Mouse (Mus musculus): Measurements from ENCODE around the gene Carnmt1. TPM values are rescaled to one million over a fixed set of nuclear protein-coding genes. Genes with fewer than 3 reads are reported as not detected.

Carnmt1 gene
- polyA plus RNA-seq, 1 experiment: 5.4 TPM

DNA sequence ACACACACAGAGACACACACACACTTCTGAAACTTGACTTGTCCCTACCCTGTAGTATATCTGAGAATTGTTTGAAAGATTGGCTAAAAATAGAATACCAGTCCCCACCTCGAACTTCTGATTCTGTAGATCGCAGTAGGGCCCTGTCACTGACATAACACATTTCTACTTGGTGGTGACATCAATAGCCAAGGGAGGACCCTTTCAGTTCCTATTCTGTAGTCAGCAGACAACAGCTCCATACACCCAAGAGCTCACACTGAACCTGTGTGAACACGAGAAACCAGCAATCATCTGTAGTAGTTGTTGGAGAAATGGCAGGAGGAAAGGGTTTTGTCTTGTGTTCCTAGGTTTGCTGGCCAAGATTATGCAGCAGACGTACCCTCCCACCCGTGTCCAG is 15.6 kb upstream of the Carnmt1 start:
- TF ChIP-seq MYOG (IDR thresholded peaks at IDR 0.05; ENCODE audit: control insufficient read depth, extremely low read depth, insufficient read length) (no peak), USF1 (IDR thresholded peaks at IDR 0.05; ENCODE audit: low read depth) (no peak), CEBPB (IDR thresholded peaks at IDR 0.05; ENCODE audit: low read depth) (no peak), CTCF (IDR thresholded peaks at IDR 0.05; ENCODE audit: control insufficient read depth, insufficient read depth, insufficient read length) (no peak), MAX (IDR thresholded peaks at IDR 0.05) (no peak), MYOD1 (IDR thresholded peaks at IDR 0.05; ENCODE audit: control insufficient read depth, insufficient read length, low read depth) (no peak), FOSL1 (IDR thresholded peaks at IDR 0.05; ENCODE audit: insufficient read depth, low read length, poor library complexity, severe bottlenecking) (no peak)
- Histone ChIP-seq H3K79me3 (ENCODE audit: low read depth) (no peaks in the 10 kb centered on the region), H3K4me3 (ENCODE audit: insufficient read depth, poor library complexity, severe bottlenecking) (no peak overlapping the region), H3K79me2 (ENCODE audit: control insufficient read depth, insufficient read depth) (no peaks in the 10 kb centered on the region), H3ac (ENCODE audit: control insufficient read depth, insufficient read length, low read depth) (no peak overlapping the region), H3K27me3 (ENCODE audit: control insufficient read depth, insufficient read depth, insufficient read length) (no peaks in the 10 kb centered on the region), H3K36me3 (ENCODE audit: control insufficient read depth, insufficient read depth) (no peaks in the 10 kb centered on the region)

DNA sequence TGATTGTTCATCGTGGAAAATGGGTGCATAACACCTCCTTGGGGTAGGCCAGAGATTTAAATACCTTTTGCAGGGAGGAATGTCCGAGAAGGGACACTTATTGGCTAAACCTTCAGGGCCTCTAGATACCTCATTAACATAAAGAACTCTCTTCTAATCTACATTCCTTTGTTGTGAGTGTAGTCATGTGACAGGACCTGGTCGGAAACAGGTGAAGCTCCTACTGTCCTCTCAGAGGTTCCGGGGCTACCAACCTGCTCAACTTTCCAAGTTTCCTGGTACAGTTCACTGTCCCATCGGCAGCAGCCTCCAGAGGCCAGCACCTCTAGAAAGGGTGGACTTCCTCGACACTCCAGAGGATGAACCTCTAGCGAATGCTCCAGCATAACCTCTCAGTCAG is 14.6 kb upstream of the Carnmt1 start:
- no peaks in the 10 kb centered on the region for H3K79me3 ChIP-seq (ENCODE audit: low read depth)
- no peaks in the 10 kb centered on the region for H3K79me2 ChIP-seq (ENCODE audit: control insufficient read depth, insufficient read depth)
- H3K36me3 ChIP-seq (ENCODE audit: control insufficient read depth, insufficient read depth): no peaks in the 10 kb centered on the region
- TF ChIP-seq MAX (IDR thresholded peaks at IDR 0.05) (no peak), MYOD1 (IDR thresholded peaks at IDR 0.05; ENCODE audit: control insufficient read depth, insufficient read length, low read depth) (no peak), USF1 (IDR thresholded peaks at IDR 0.05; ENCODE audit: low read depth) (no peak), MYOG (IDR thresholded peaks at IDR 0.05; ENCODE audit: control insufficient read depth, extremely low read depth, insufficient read length) (no peak), CEBPB (IDR thresholded peaks at IDR 0.05; ENCODE audit: low read depth) (no peak), CTCF (IDR thresholded peaks at IDR 0.05; ENCODE audit: control insufficient read depth, insufficient read depth, insufficient read length) (no peak), FOSL1 (IDR thresholded peaks at IDR 0.05; ENCODE audit: insufficient read depth, low read length, poor library complexity, severe bottlenecking) (no peak)
- H3K27me3 ChIP-seq (ENCODE audit: control insufficient read depth, insufficient read depth, insufficient read length): no peaks in the 10 kb centered on the region
- no peak overlapping the region for H3ac ChIP-seq (ENCODE audit: control insufficient read depth, insufficient read length, low read depth)
- no peak overlapping the region for H3K4me3 ChIP-seq (ENCODE audit: insufficient read depth, poor library complexity, severe bottlenecking)

DNA sequence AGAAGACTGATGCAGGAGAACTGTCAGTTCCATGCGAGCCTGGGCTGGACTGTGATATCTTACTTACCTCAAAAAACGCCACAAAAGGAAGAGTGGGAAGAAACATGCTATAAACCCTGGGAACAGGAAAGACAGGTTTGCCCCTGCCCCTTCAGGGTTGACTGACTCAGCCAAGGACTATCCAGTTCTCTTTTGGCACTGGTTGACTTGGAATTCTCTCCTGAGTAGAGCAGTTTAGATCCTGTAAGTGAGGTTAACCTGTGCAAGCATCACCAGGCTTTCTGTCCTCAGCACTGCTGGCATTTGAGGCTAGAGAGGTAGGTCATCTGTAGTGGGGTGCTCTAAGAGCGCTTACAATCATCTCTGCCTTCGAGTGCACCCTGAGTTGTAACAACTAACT is 12.1 kb upstream of the Carnmt1 start:
- Histone ChIP-seq H3K4me3 (ENCODE audit: insufficient read depth, poor library complexity, severe bottlenecking) (no peak overlapping the region), H3K27me3 (ENCODE audit: control insufficient read depth, insufficient read depth, insufficient read length) (no peaks in the 10 kb centered on the region), H3K79me3 (ENCODE audit: low read depth) (no peaks in the 10 kb centered on the region), H3K36me3 (ENCODE audit: control insufficient read depth, insufficient read depth) (no peaks in the 10 kb centered on the region), H3ac (ENCODE audit: control insufficient read depth, insufficient read length, low read depth) (no peak overlapping the region), H3K79me2 (ENCODE audit: control insufficient read depth, insufficient read depth) (no peaks in the 10 kb centered on the region)
- no peak for TF ChIP-seq FOSL1 (IDR thresholded peaks at IDR 0.05; ENCODE audit: insufficient read depth, low read length, poor library complexity, severe bottlenecking)
- no peak for TF ChIP-seq CTCF (IDR thresholded peaks at IDR 0.05; ENCODE audit: control insufficient read depth, insufficient read depth, insufficient read length)
- no peak for TF ChIP-seq MYOD1 (IDR thresholded peaks at IDR 0.05; ENCODE audit: control insufficient read depth, insufficient read length, low read depth)
- no peak for TF ChIP-seq USF1 (IDR thresholded peaks at IDR 0.05; ENCODE audit: low read depth)
- no peak for TF ChIP-seq CEBPB (IDR thresholded peaks at IDR 0.05; ENCODE audit: low read depth)
- no peak for TF ChIP-seq MAX (IDR thresholded peaks at IDR 0.05)
- TF ChIP-seq MYOG (IDR thresholded peaks at IDR 0.05; ENCODE audit: control insufficient read depth, extremely low read depth, insufficient read length): no peak

DNA sequence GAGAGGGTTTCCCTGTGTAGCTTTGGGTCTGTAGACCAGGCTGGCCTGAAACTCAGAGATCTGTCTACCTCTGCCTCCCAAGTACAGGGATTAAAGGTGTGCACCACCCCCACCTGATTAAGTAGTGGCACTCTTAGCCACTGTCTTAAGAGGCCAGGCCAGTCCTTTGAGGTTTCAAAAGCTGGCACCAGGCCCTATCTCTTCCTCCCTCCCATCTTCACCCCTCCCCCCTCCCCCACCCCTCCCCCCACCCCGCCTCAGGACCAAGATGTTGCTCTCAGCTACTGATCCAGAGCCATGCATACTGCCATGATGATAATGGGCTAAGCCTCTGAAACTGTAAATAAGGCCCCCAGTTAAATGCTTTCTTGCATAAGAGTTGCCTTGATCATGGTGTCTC is 11.2 kb upstream of the Carnmt1 start:
- H3K27me3 ChIP-seq (ENCODE audit: control insufficient read depth, insufficient read depth, insufficient read length): no peaks in the 10 kb centered on the region

DNA sequence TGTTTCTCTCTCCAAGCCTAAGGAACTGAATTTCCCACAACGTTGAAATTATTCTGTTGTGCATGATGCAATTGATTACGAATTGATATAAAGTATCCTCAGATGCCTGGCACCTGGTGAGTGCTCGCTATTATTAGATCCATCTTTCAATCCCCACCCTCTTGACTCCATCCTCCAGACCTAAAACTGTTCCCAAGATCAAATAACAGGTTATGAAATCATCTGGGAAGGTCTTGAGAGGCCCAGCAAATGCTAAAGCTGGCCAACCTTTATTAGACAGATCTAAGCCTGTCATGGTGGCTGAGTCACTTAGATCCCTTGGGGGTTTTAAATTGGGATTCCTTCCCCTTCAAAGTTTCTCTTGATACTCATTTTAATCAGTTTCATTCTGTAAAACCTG is 10.1 kb upstream of the Carnmt1 start:
- Histone ChIP-seq H3K4me3 (ENCODE audit: insufficient read depth, poor library complexity, severe bottlenecking) (no peak overlapping the region), H3K27me3 (ENCODE audit: control insufficient read depth, insufficient read depth, insufficient read length) (no peaks in the 10 kb centered on the region), H3K79me3 (ENCODE audit: low read depth) (no peaks in the 10 kb centered on the region), H3K79me2 (ENCODE audit: control insufficient read depth, insufficient read depth) (no peaks in the 10 kb centered on the region), H3ac (ENCODE audit: control insufficient read depth, insufficient read length, low read depth) (no peak overlapping the region), H3K36me3 (ENCODE audit: control insufficient read depth, insufficient read depth) (no peaks in the 10 kb centered on the region)
- no peak for TF ChIP-seq MAX (IDR thresholded peaks at IDR 0.05)
- TF ChIP-seq MYOD1 (IDR thresholded peaks at IDR 0.05; ENCODE audit: control insufficient read depth, insufficient read length, low read depth): no peak
- no peak for TF ChIP-seq USF1 (IDR thresholded peaks at IDR 0.05; ENCODE audit: low read depth)
- no peak for TF ChIP-seq FOSL1 (IDR thresholded peaks at IDR 0.05; ENCODE audit: insufficient read depth, low read length, poor library complexity, severe bottlenecking)
- TF ChIP-seq CEBPB (IDR thresholded peaks at IDR 0.05; ENCODE audit: low read depth): no peak
- TF ChIP-seq CTCF (IDR thresholded peaks at IDR 0.05; ENCODE audit: control insufficient read depth, insufficient read depth, insufficient read length): no peak
- TF ChIP-seq MYOG (IDR thresholded peaks at IDR 0.05; ENCODE audit: control insufficient read depth, extremely low read depth, insufficient read length): no peak

More for the DNA sequence above, 11.2 kb upstream of the Carnmt1 start:
- Histone ChIP-seq H3ac (ENCODE audit: control insufficient read depth, insufficient read length, low read depth) (no peak overlapping the region), H3K79me3 (ENCODE audit: low read depth) (no peaks in the 10 kb centered on the region), H3K79me2 (ENCODE audit: control insufficient read depth, insufficient read depth) (no peaks in the 10 kb centered on the region), H3K36me3 (ENCODE audit: control insufficient read depth, insufficient read depth) (no peaks in the 10 kb centered on the region), H3K4me3 (ENCODE audit: insufficient read depth, poor library complexity, severe bottlenecking) (no peak overlapping the region)
- TF ChIP-seq MYOD1 (IDR thresholded peaks at IDR 0.05; ENCODE audit: control insufficient read depth, insufficient read length, low read depth) (no peak), FOSL1 (IDR thresholded peaks at IDR 0.05; ENCODE audit: insufficient read depth, low read length, poor library complexity, severe bottlenecking) (no peak), MAX (IDR thresholded peaks at IDR 0.05) (no peak), CTCF (IDR thresholded peaks at IDR 0.05; ENCODE audit: control insufficient read depth, insufficient read depth, insufficient read length) (no peak), CEBPB (IDR thresholded peaks at IDR 0.05; ENCODE audit: low read depth) (no peak), MYOG (IDR thresholded peaks at IDR 0.05; ENCODE audit: control insufficient read depth, extremely low read depth, insufficient read length) (no peak), USF1 (IDR thresholded peaks at IDR 0.05; ENCODE audit: low read depth) (no peak)

DNA sequence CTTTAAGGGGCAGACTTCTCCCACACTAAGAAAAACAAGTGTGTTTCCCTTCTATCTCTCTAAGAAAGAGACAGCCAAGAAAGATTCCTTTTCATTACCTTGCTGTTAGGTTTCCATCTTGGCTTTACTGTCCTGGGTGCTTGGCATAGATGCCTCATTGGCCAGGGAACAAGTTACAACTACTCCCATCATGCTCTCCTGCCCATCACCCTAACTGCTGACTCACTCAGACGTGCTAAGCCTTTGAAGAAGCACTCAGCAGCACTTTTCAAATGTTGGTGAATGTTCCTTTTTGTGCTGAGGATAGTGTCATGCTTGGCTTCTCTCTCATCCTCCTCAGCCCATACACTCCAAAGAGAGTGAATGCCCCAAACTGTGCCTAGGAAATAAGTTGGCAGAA is 8.9 kb upstream of the Carnmt1 start:
- no peaks in the 10 kb centered on the region for H3K79me3 ChIP-seq (ENCODE audit: low read depth)
- H3K79me2 ChIP-seq (ENCODE audit: control insufficient read depth, insufficient read depth): no peaks in the 10 kb centered on the region
- H3ac ChIP-seq (ENCODE audit: control insufficient read depth, insufficient read length, low read depth): no peak overlapping the region
- TF ChIP-seq FOSL1 (IDR thresholded peaks at IDR 0.05; ENCODE audit: insufficient read depth, low read length, poor library complexity, severe bottlenecking): no peak
- no peak for TF ChIP-seq MYOG (IDR thresholded peaks at IDR 0.05; ENCODE audit: control insufficient read depth, extremely low read depth, insufficient read length)
- no peak for TF ChIP-seq MAX (IDR thresholded peaks at IDR 0.05)
- TF ChIP-seq MYOD1 (IDR thresholded peaks at IDR 0.05; ENCODE audit: control insufficient read depth, insufficient read length, low read depth): no peak
- TF ChIP-seq CEBPB (IDR thresholded peaks at IDR 0.05; ENCODE audit: low read depth): no peak
- TF ChIP-seq USF1 (IDR thresholded peaks at IDR 0.05; ENCODE audit: low read depth): no peak
- no peak for TF ChIP-seq CTCF (IDR thresholded peaks at IDR 0.05; ENCODE audit: control insufficient read depth, insufficient read depth, insufficient read length)
- H3K27me3 ChIP-seq (ENCODE audit: control insufficient read depth, insufficient read depth, insufficient read length): no peaks in the 10 kb centered on the region
- H3K4me3 ChIP-seq (ENCODE audit: insufficient read depth, poor library complexity, severe bottlenecking): no peak overlapping the region
- H3K36me3 ChIP-seq (ENCODE audit: control insufficient read depth, insufficient read depth): no peaks in the 10 kb centered on the region
